Mouse (Mus musculus) ES-E14 (cell line): ENCODE measurements around the gene Ints11. TPM values are rescaled to one million over a fixed set of nuclear protein-coding genes. Genes with fewer than 3 reads are reported as not detected.

Source experiments
- DNase-seq: peaks from one replicate; pipeline ENCODE4 v3.0.0-alpha.2; 2013; ENCODE audit warnings: low read depth, low spot score
- H3K27ac ChIP-seq: 2 replicates; pipeline ENCODE4 v1.5.1; 2012; ENCODE audit warnings: low read depth, mild to moderate bottlenecking, low read length, moderate library complexity, mixed read lengths; ENCODE audit not compliant: poor library complexity, insufficient read depth, severe bottlenecking
- H3K36me3 ChIP-seq: 2 replicates; pipeline ENCODE4 v1.6.1; 2012; ENCODE audit warnings: mild to moderate bottlenecking, low read length, moderate library complexity, mixed read lengths; ENCODE audit not compliant: control insufficient read depth, poor library complexity, insufficient read depth, severe bottlenecking
- H3K4me1 ChIP-seq, 2 experiments: fragments of 150-350 bp in 1 of 2; sonication (generic) in 1 of 2; 2 replicates each; pipeline ENCODE4 v1.6.1; 2012; ENCODE audit warnings: low read length in 2 of 2, mild to moderate bottlenecking in 1 of 2, mixed read lengths in 1 of 2; ENCODE audit not compliant: control insufficient read depth in 2 of 2, insufficient read depth in 2 of 2, poor library complexity in 1 of 2
- H3K4me3 ChIP-seq, 2 experiments: fragments of 150-350 bp in 1 of 2; sonication (generic) in 1 of 2; 2 replicates each; pipeline ENCODE4 v1.5.1; 2012; ENCODE audit warnings: low read length in 2 of 2, low read depth in 1 of 2, mild to moderate bottlenecking in 1 of 2, mixed read lengths in 1 of 2; ENCODE audit not compliant: insufficient read depth in 1 of 2, poor library complexity in 1 of 2, severe bottlenecking in 1 of 2
- H3K9ac ChIP-seq: 2 replicates; pipeline ENCODE4 v1.6.1; 2012; ENCODE audit warnings: low read depth, mild to moderate bottlenecking, low read length, mixed read lengths; ENCODE audit not compliant: poor library complexity, insufficient read depth, severe bottlenecking
- H3K9me3 ChIP-seq: fragments of 150-350 bp; sonication (generic); 2 replicates; pipeline ENCODE4 v1.6.1; 2012; ENCODE audit warnings: low read depth, mild to moderate bottlenecking, low read length; ENCODE audit not compliant: control insufficient read depth, insufficient read depth
- CHD2 ChIP-seq: IDR thresholded peaks from 2 replicates; pipeline ENCODE4 v1.6.1; 2014; ENCODE audit warnings: mild to moderate bottlenecking, low read depth, low read length, inconsistent platforms
- HCFC1 ChIP-seq: IDR thresholded peaks from 2 replicates; pipeline ENCODE4 v1.6.1; 2012; ENCODE audit warnings: low read length, inconsistent platforms, borderline replicate concordance; ENCODE audit not compliant: insufficient read depth
- MAFK ChIP-seq: IDR thresholded peaks from 2 replicates; pipeline ENCODE4 v1.6.1; 2014; ENCODE audit warnings: mild to moderate bottlenecking, low read depth, low read length, inconsistent platforms; ENCODE audit not compliant: insufficient read depth
- ZC3H11A ChIP-seq: IDR thresholded peaks from 2 replicates; pipeline ENCODE4 v1.6.1; 2012; ENCODE audit warnings: low read depth, mild to moderate bottlenecking, inconsistent platforms, low read length, borderline replicate concordance
- ZNF384 ChIP-seq: IDR thresholded peaks from 2 replicates; pipeline ENCODE4 v1.6.1; 2012; ENCODE audit warnings: low read depth, low read length, inconsistent platforms
- in situ Hi-C, 2 experiments: fragments of 600-800 bp; cut with MboI; formaldehyde crosslinking; loops; one replicate each; pipeline ENCODE4 v1.15.1; 2025; ENCODE audit warnings: low sequenced_read_pairs in 2 of 2, inconsistent platforms in 1 of 2; ENCODE audit not compliant: unreplicated experiment in 2 of 2
- total RNA-seq: library from RNA; depleted of rRNA; stranded (reverse); fragments of 300-350 nt; gene quantifications from 2 replicates; pipeline ENCODE4 v1.2.3, GENCODE M21; 2012

Ints11 gene
- total RNA-seq, 1 experiment = 106 TPM

DNA sequence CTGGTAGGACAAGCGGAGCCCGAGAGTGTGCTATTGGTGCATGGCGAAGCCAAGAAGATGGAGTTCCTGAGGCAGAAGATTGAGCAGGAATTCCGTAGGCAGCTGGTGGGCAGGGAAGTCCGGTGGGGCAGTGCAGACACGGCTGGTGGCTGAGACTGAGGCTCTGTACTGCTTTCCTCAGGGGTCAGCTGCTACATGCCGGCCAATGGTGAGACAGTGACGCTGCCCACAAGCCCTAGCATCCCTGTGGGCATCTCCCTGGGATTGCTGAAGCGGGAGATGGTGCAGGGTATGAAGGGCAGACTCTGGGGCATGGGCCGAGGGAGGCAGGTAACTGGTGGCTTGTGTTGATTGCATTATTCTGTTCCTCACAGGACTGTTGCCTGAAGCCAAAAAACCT is 18.3 kb downstream of the Ints11 start:
- Histone ChIP-seq H3K4me3 (no peak overlapping the region), H3K27ac (no peak overlapping the region), H3K9ac (no peak overlapping the region), H3K36me3 (peaks cover 46% of the 10 kb centered on the region), H3K4me1 (peaks cover 0 to 2% of the 10 kb centered on the region in 2 experiments; a peak in 1 of 4 replicates), H3K9me3 (no peaks in the 10 kb centered on the region)
- in situ Hi-C loops = no loop called here
- no peak for DNase-seq
- TF ChIP-seq CHD2 (no peak), HCFC1 (no peak), ZC3H11A (no peak)

DNA sequence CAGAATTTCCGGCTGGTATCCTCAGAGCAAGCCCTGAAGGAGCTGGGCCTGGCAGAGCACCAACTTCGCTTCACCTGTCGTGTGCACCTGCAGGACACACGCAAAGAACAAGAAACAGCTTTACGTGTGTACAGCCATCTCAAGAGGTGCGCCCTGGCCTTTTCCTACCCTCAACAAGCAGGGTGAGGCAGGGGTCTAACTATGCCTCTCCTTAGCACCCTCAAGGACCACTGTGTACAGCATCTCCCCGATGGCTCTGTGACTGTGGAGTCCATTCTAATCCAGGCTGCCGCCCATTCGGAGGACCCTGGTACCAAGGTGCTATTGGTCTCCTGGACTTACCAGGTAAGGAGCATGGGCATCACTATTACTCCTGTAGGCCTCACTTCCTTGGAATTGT is 18.8 kb downstream of the Ints11 start:
- H3K27ac ChIP-seq = no peak overlapping the region
- peaks cover 46% of the 10 kb centered on the region for H3K36me3 ChIP-seq
- no peaks in the 10 kb centered on the region for H3K9me3 ChIP-seq
- peaks cover 2 to 4% of the 10 kb centered on the region in 2 experiments; a peak in 2 of 4 replicates for H3K4me1 ChIP-seq
- TF ChIP-seq ZNF384 (no peak), HCFC1 (no peak), ZC3H11A (no peak), MAFK (no peak), CHD2 (no peak)
- DNase-seq = no peak
- in situ Hi-C loops = no loop called here
- H3K4me3 ChIP-seq = no peak overlapping the region
- no peak overlapping the region for H3K9ac ChIP-seq

DNA sequence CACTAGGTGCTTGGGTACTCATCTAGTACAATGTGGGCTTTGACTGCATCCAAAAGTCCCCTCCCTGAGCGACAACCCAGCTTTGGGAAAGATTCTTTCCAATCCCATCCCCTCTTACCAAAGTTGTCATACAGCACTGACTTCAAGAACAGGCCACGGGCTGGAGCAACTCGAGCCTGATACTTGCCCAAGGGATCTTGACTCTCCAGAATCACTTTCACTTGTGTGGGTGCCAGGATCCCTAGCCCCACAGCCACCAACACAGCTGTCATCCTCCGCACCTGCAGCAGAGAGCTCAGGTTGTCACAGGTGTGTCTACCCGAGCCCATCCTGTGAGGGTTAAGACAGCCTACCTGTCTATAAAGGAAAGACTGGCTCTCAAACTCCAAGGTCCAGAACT is 20.0 kb downstream of the Ints11 start:
- in situ Hi-C loops = no loop called here
- Histone ChIP-seq H3K4me3 (no peak overlapping the region), H3K4me1 (peaks cover 10 to 12% of the 10 kb centered on the region in 2 experiments), H3K9me3 (no peaks in the 10 kb centered on the region), H3K9ac (no peak overlapping the region), H3K27ac (no peak overlapping the region), H3K36me3 (peaks cover 46% of the 10 kb centered on the region)
- no peak for DNase-seq
- TF ChIP-seq ZC3H11A (no peak), HCFC1 (no peak), CHD2 (no peak), MAFK (no peak), ZNF384 (no peak)

DNA sequence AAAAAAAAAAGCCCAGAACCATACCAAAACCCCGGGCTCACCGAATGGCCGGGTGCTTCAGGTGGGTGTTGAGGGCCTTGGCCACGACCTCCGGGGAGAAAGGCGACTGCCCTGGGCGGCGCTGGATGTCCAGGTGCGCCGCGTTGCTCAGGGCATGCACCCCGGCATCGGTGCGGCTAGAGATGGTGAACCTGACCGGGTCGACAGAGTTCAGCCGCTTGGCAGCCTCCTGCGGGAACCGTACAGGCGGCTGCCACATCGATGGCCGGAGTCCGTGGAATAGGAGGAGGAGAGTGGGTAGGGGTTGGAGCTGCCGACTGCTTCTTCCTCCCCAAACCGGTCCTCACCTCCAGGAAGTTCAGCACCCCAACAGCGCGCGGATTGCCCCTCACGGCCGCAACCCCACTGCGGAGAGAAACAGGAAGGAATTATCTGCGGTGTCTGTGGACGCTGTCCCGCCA is 21.7 kb downstream of the Ints11 start:
- TF ChIP-seq MAFK = no peak
- no peak for TF ChIP-seq CHD2
- no peak for TF ChIP-seq ZC3H11A
- Histone ChIP-seq H3K4me3 (peak overlapping the region; percentile 89 to 90), H3K36me3 (peaks cover 34% of the 10 kb centered on the region), H3K4me1 (peaks cover 12 to 17% of the 10 kb centered on the region in 2 experiments), H3K9me3 (no peaks in the 10 kb centered on the region), H3K27ac (peak overlapping the region; percentile 22; the same call in 1 of the 2 replicates), H3K9ac (peak overlapping the region; percentile 80)
- DNase-seq = no peak
- in situ Hi-C loops = no loop called here

DNA sequence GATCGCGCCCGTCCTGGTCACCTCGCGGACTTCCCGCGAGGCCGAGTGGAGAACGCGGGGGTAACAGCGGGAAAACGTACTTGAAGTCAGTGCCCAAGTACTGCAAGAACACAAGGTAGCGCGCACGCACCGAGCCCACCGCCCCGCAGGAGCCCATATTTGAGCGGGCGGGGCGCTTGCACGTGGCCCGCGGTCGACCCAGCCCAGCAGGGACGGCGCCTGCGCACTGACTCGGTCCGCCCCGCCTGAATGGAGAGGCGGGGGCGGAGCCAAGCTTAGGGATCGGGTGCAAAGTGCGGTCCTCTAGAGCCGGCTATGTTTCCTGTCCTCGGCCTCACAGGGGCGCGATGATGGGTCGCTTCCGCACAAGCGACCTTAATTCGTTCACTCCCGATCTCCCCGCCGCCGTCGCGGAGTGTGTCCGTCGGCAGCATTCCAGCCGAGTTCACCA is 22.2 kb downstream of the Ints11 start, which contains the start of the genes Pusl1 and Acap3:
Gene Pusl1 (minus strand): TSS at position 231 of the 451 bp plus-strand sequence.
Gene Acap3 (plus strand): TSS at position 272 of the 451 bp plus-strand sequence.
- H3K9ac ChIP-seq = peak within 1 kb of the TSS; percentile 80
- H3K4me1 ChIP-seq = peaks cover 12 to 17% of the 10 kb centered on the region in 2 experiments
- H3K27ac ChIP-seq = peak within 1 kb of the TSS; percentile 36
- peak; percentile 90 for DNase-seq
- peak within 1 kb of the TSS; percentile 89 to 90 for H3K4me3 ChIP-seq
- H3K36me3 ChIP-seq = peaks cover 32% of the 10 kb centered on the region
- no peaks in the 10 kb centered on the region for H3K9me3 ChIP-seq
- TF ChIP-seq HCFC1 (peak; percentile 63; the same call in 1 of the 2 replicates), ZC3H11A (no peak), MAFK (no peak), ZNF384 (no peak), CHD2 (0 out of 2 replicates have a peak, but pooled peaks have one; percentile 33)
- in situ Hi-C loops = no loop called here
